Mouse (Mus musculus) midbrain, embryonic 16.5 days (tissue): ENCODE data around the gene Galr3. TPM values are rescaled to one million over a fixed set of nuclear protein-coding genes. Genes with fewer than 3 reads are reported as not detected.

ENCODE experiments used
- ATAC-seq: fragments of 200-750 bp; cut with Nextera tagmentation; 2 replicates; pipeline ENCODE4 v1.8.0; 2017; ENCODE audit warnings: moderate TSS enrichment
- H3K27ac ChIP-seq: fragments of 300-500 bp; sonication (generic); 2 replicates; pipeline ENCODE4 v1.5.1; 2014; ENCODE audit warnings: mild to moderate bottlenecking, low read length, mixed read lengths
- H3K27me3 ChIP-seq: fragments of 300-500 bp; sonication (generic); 2 replicates; pipeline ENCODE4 v1.6.1; 2014; ENCODE audit warnings: low read depth, low read length, mixed read lengths; ENCODE audit not compliant: control insufficient read depth, insufficient read depth
- H3K36me3 ChIP-seq: fragments of 300-500 bp; sonication (generic); 2 replicates; pipeline ENCODE4 v1.6.1; 2014; ENCODE audit warnings: mild to moderate bottlenecking, low read length, moderate library complexity, mixed read lengths; ENCODE audit not compliant: control insufficient read depth, insufficient read depth
- H3K4me1 ChIP-seq: fragments of 300-500 bp; sonication (generic); 2 replicates; pipeline ENCODE4 v1.6.1; 2014; ENCODE audit warnings: mild to moderate bottlenecking, low read length, mixed read lengths; ENCODE audit not compliant: control insufficient read depth, insufficient read depth
- H3K4me2 ChIP-seq: fragments of 300-500 bp; sonication (generic); 2 replicates; pipeline ENCODE4 v1.6.1; 2014; ENCODE audit warnings: mild to moderate bottlenecking, low read length, mixed read lengths
- H3K4me3 ChIP-seq: fragments of 300-500 bp; sonication (generic); 2 replicates; pipeline ENCODE4 v1.5.1; 2014; ENCODE audit warnings: low read depth, mild to moderate bottlenecking, low read length, moderate library complexity, mixed read lengths
- H3K9ac ChIP-seq: fragments of 300-500 bp; sonication (generic); 2 replicates; pipeline ENCODE4 v1.6.1; 2014; ENCODE audit warnings: low read depth, low read length, mixed read lengths
- H3K9me3 ChIP-seq: fragments of 300-500 bp; sonication (generic); replicated peaks from 2 replicates; pipeline ENCODE4 v1.6.1; 2014; ENCODE audit warnings: mild to moderate bottlenecking, low read length, mixed read lengths; ENCODE audit not compliant: control insufficient read depth, poor library complexity, severe bottlenecking
- WGBS: fragments of 180-500 bp; shearing (Covaris S2); extraction: QIAGEN DNeasy Blood & Tissue Kit; methylation state at CpG from one replicate; pipeline ENCODE4 v1.1.7; 2014; 5-methylcytosine and 5-hydroxymethylcytosine counted together
- polyA plus RNA-seq: library from polyadenylated mRNA; unstranded; fragments of >200 nt; fragmentation: Nextera tagmentation; extraction: Ambion mirVana; gene quantifications from 2 replicates; pipeline ENCODE4 v1.2.1, GENCODE M21; 2015

Gene Galr3
- polyA plus RNA-seq = not detected in 2 replicates

- ATAC-seq = no peak
- peak within 1 kb of the TSS; percentile 18; the same call in 1 of the 2 replicates for H3K27ac ChIP-seq
- H3K27me3 ChIP-seq = peaks cover 27% of the 10 kb centered on the region
Observed at GRCm38 (mm10) chr15:79041585-79041984, at the start of gene Galr3. Galr3 (plus strand) TSS chr15:79041885.

GRCm38 (mm10) chr15:78992235-78992634, 49.5 kb upstream of the Galr3 start:
- H3K4me3 ChIP-seq = no peak overlapping the region

More at GRCm38 (mm10) chr15:79041585-79041984, at the start of gene Galr3:
- Histone ChIP-seq H3K36me3 (no peaks in the 10 kb centered on the region), H3K9me3 (no peaks in the 10 kb centered on the region), H3K9ac (peak within 1 kb of the TSS; percentile 71), H3K4me2 (peak within 1 kb of the TSS; percentile 82), H3K4me3 (peak within 1 kb of the TSS; percentile 61), H3K4me1 (peaks cover 6% of the 10 kb centered on the region; the same call in 1 of the 2 replicates)
- 80% methylated on average over 6 of the region's 6 CpGs for WGBS

GRCm38 (mm10) chr15:78992925-78993324, 48.8 kb upstream of the Galr3 start:
- no peaks in the 10 kb centered on the region for H3K27me3 ChIP-seq
- no peak overlapping the region for H3K4me2 ChIP-seq
- no peaks in the 10 kb centered on the region for H3K4me1 ChIP-seq
- H3K9ac ChIP-seq = no peak overlapping the region
- H3K4me3 ChIP-seq = no peak overlapping the region
- no peak for ATAC-seq
- no peaks in the 10 kb centered on the region for H3K9me3 ChIP-seq
- H3K27ac ChIP-seq = no peak overlapping the region
- H3K36me3 ChIP-seq = peaks cover 40% of the 10 kb centered on the region
- 96% methylated on average over 24 of the region's 24 CpGs for WGBS

More at GRCm38 (mm10) chr15:78992235-78992634, 49.5 kb upstream of the Galr3 start:
- no peaks in the 10 kb centered on the region for H3K4me1 ChIP-seq
- 94% methylated on average over 7 of the region's 7 CpGs for WGBS
- no peak overlapping the region for H3K4me2 ChIP-seq
- H3K9ac ChIP-seq = no peak overlapping the region
- H3K27me3 ChIP-seq = no peaks in the 10 kb centered on the region
- ATAC-seq = no peak
- H3K27ac ChIP-seq = no peak overlapping the region
- H3K9me3 ChIP-seq = no peaks in the 10 kb centered on the region
- H3K36me3 ChIP-seq = peaks cover 40% of the 10 kb centered on the region

DNA sequence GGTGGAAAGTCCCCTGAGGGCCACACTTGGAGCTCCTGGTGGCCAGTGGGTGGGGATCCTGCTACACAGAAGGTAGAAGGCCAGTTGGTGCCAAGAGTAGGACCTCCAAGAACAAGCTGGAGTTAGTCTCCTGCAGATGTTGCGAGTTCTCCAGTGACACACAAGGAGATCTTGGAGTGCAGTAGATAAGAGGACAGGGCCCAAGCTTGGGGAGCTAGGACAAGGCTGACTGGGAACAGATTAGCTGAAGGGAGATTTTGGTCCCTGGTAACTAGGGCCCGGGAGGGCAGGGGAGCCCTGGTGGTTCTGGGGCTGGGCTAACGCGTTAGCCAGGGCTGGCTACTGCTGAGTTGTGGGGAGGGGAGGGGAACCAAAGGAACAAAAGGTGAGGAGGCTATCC, 45.8 kb upstream of the Galr3 start:
- H3K4me3 ChIP-seq = no peak overlapping the region
- H3K9ac ChIP-seq = no peak overlapping the region
- WGBS = 94% methylated on average over 4 of the region's 4 CpGs
- no peaks in the 10 kb centered on the region for H3K9me3 ChIP-seq
- no peaks in the 10 kb centered on the region for H3K4me1 ChIP-seq
- H3K4me2 ChIP-seq = no peak overlapping the region
- H3K36me3 ChIP-seq = peaks cover 44% of the 10 kb centered on the region
- ATAC-seq = no peak
- H3K27me3 ChIP-seq = no peaks in the 10 kb centered on the region
- no peak overlapping the region for H3K27ac ChIP-seq

- Histone ChIP-seq H3K9ac (no peak overlapping the region), H3K27ac (no peak overlapping the region), H3K36me3 (peaks cover 37% of the 10 kb centered on the region), H3K9me3 (no peaks in the 10 kb centered on the region), H3K27me3 (no peaks in the 10 kb centered on the region), H3K4me2 (no peak overlapping the region), H3K4me1 (no peaks in the 10 kb centered on the region), H3K4me3 (no peak overlapping the region)
- WGBS = 92% methylated on average over 3 of the region's 3 CpGs
- ATAC-seq = no peak
Observed at GRCm38 (mm10) chr15:78996663-78997062, 45.0 kb upstream of the Galr3 start.

DNA sequence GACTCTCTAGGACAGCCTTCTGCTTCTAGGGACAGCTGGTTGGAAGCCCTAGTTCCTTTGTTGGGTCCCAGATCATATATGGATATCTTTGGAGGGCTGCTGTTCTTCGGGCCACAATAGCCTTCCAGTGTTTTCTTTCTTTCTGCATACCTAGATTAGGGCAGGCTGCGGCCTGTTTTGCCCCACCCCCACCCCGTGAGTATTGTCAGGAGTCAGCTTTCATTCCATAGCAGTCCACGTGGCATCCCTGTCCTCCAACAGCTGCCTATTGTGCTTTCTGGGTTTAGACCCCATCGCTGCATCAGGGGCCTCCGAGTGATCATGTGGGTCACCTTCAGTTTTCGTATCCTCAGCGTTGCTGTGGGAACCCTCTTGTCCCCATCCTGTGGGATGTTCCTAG, 43.3 kb upstream of the Galr3 start:
- H3K9me3 ChIP-seq = no peaks in the 10 kb centered on the region
- WGBS = 60% methylated on average over 8 of the region's 8 CpGs
- no peak overlapping the region for H3K27ac ChIP-seq
- H3K4me2 ChIP-seq = no peak overlapping the region
- ATAC-seq = no peak
- peaks cover 36% of the 10 kb centered on the region for H3K36me3 ChIP-seq
- no peaks in the 10 kb centered on the region for H3K4me1 ChIP-seq
- H3K9ac ChIP-seq = no peak overlapping the region
- H3K27me3 ChIP-seq = no peaks in the 10 kb centered on the region
- H3K4me3 ChIP-seq = no peak overlapping the region

DNA sequence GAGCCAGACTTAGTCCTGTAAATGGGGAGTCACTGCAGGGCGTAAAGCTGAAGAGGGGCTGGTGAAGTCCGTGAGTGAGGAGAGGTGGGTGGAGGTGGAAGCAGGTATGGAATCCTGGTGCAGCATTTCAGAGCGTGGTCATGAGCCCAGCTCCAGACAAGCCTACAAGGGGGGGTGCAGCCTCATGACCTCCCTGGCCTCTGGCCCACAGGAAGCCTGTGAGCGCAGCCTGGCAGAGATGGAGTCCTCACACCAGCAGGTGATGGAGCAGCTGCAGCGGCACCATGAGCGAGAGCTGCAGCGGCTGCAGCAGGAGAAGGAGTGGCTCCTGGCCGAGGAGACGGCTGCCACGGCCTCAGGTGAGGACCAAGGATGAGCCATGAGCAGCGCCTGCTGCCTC, 42.1 kb upstream of the Galr3 start:
- Histone ChIP-seq H3K9me3 (no peaks in the 10 kb centered on the region), H3K27me3 (no peaks in the 10 kb centered on the region), H3K36me3 (peaks cover 31% of the 10 kb centered on the region), H3K4me1 (no peaks in the 10 kb centered on the region), H3K4me2 (no peak overlapping the region), H3K4me3 (no peak overlapping the region), H3K27ac (no peak overlapping the region), H3K9ac (no peak overlapping the region)
- WGBS = 90% methylated on average over 11 of the region's 11 CpGs
- no peak for ATAC-seq

GRCm38 (mm10) chr15:79000357-79000791, 41.3 kb upstream of the Galr3 start:
- H3K4me3 ChIP-seq = no peak overlapping the region
- H3K27ac ChIP-seq = no peak overlapping the region
- no peaks in the 10 kb centered on the region for H3K4me1 ChIP-seq
- ATAC-seq = no peak
- no peaks in the 10 kb centered on the region for H3K27me3 ChIP-seq
- no peak overlapping the region for H3K9ac ChIP-seq
- H3K4me2 ChIP-seq = no peak overlapping the region
- peaks cover 31% of the 10 kb centered on the region for H3K36me3 ChIP-seq
- H3K9me3 ChIP-seq = no peaks in the 10 kb centered on the region
- WGBS = 82% methylated on average over 7 of the region's 7 CpGs

DNA sequence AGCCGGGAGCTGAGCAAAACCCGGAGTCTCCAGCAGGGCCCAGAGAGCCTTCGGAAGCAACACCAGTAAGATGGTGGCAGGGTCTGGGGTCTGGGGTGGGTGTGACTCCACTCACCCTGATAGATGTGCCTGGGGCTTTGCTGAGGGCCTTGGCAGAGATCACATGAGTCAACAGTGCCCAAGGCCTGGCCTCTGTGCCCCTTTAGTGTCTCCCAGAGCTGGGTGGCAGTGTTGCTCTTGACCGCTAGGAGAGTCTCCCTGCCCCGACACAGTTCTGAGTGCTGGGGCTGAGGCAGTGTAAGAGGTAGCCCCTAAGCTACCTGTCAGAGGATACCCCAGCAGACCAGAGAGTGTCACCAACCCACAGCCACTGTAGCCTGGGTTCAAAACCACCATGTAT, 40.1 kb upstream of the Galr3 start:
- H3K27me3 ChIP-seq = no peaks in the 10 kb centered on the region
- H3K9ac ChIP-seq = no peak overlapping the region
- no peaks in the 10 kb centered on the region for H3K4me1 ChIP-seq
- no peak overlapping the region for H3K4me2 ChIP-seq
- H3K36me3 ChIP-seq = peaks cover 41% of the 10 kb centered on the region
- no peak for ATAC-seq
- no peak overlapping the region for H3K4me3 ChIP-seq
- H3K9me3 ChIP-seq = no peaks in the 10 kb centered on the region
- no peak overlapping the region for H3K27ac ChIP-seq
- WGBS = 90% methylated on average over 5 of the region's 5 CpGs
